Mouse (Mus musculus) lung, embryonic 14.5 days (tissue): ENCODE measurements at regions not wholly inside any gene's neighbourhood (a gene's known extent, or its start where the extent isn't known, plus 50 kb on each side); places are given as distances from the start of the nearest gene placed in this dataset.
A peak's percentile ranks its signal among the peaks of the same experiment; 100 is the strongest.

Source experiments
- ATAC-seq: fragments of 200-750 bp; cut with Nextera tagmentation; 2 replicates; pipeline ENCODE4 v1.8.0; 2017; ENCODE audit warnings: mild to moderate bottlenecking, moderate TSS enrichment, moderate library complexity; ENCODE audit not compliant: insufficient read depth
- DNase-seq: peaks from one replicate; pipeline ENCODE4 v3.0.0-alpha.2; 2015
- H3K27ac ChIP-seq: fragments of 300-500 bp; sonication (generic); 2 replicates; pipeline ENCODE4 v1.5.1; 2014; ENCODE audit warnings: low read depth, mild to moderate bottlenecking, moderate library complexity
- H3K27me3 ChIP-seq: fragments of 300-500 bp; sonication (generic); 2 replicates; pipeline ENCODE4 v1.6.1; 2014; ENCODE audit warnings: low read length, control low read depth; ENCODE audit not compliant: insufficient read depth
- H3K36me3 ChIP-seq: fragments of 300-500 bp; sonication (generic); 2 replicates; pipeline ENCODE4 v1.6.1; 2014; ENCODE audit warnings: control low read depth; ENCODE audit not compliant: insufficient read depth
- H3K4me1 ChIP-seq: fragments of 300-500 bp; sonication (generic); 2 replicates; pipeline ENCODE4 v1.6.1; 2014; ENCODE audit warnings: antibody characterized with exemption, control low read depth; ENCODE audit not compliant: insufficient read depth
- H3K4me2 ChIP-seq: fragments of 300-500 bp; sonication (generic); 2 replicates; pipeline ENCODE4 v1.6.1; 2014; ENCODE audit warnings: mild to moderate bottlenecking
- H3K4me3 ChIP-seq: fragments of 300-500 bp; sonication (generic); 2 replicates; pipeline ENCODE4 v1.5.1; 2014; ENCODE audit warnings: low read depth, low read length
- H3K9ac ChIP-seq: fragments of 300-500 bp; sonication (generic); 2 replicates; pipeline ENCODE4 v1.6.1; 2014
- H3K9me3 ChIP-seq: fragments of 300-500 bp; sonication (generic); 2 replicates; pipeline ENCODE4 v1.6.1; 2016; ENCODE audit warnings: low read depth, low read length, control low read depth
- CTCF ChIP-seq: IDR thresholded peaks from 2 replicates; pipeline ENCODE4 v1.5.1; 2016; ENCODE audit warnings: antibody characterized with exemption, low read depth
- WGBS: fragments of 180-500 bp; shearing (Covaris S2); extraction: QIAGEN DNeasy Blood & Tissue Kit; methylation state at CpG from one replicate; pipeline ENCODE4 v1.1.7; 2014; 5-methylcytosine and 5-hydroxymethylcytosine counted together

- DNase-seq (no peak), ATAC-seq (no peak)
- 72% methylated on average over 3 of the region's 3 CpGs for WGBS
- Histone ChIP-seq H3K36me3 (no peaks in the 10 kb centered on the region), H3K4me1 (no peaks in the 10 kb centered on the region), H3K27ac (no peak overlapping the region), H3K4me2 (no peak overlapping the region), H3K27me3 (no peaks in the 10 kb centered on the region), H3K4me3 (no peak overlapping the region), H3K9ac (no peak overlapping the region), H3K9me3 (no peaks in the 10 kb centered on the region)
- TF ChIP-seq CTCF, result no peak
Observed at GRCm38 (mm10) chr1:184335952-184336351, 301.9 kb upstream of the 1700056E22Rik start.

GRCm38 (mm10) chr1:184335281-184335680, 301.2 kb upstream of the 1700056E22Rik start:
- no peaks in the 10 kb centered on the region for H3K9me3 ChIP-seq
- peak; percentile 24 for DNase-seq
- no peak for ATAC-seq
- H3K9ac ChIP-seq, result no peak overlapping the region
- TF ChIP-seq CTCF, result no peak
- H3K4me1 ChIP-seq, result no peaks in the 10 kb centered on the region
- H3K4me2 ChIP-seq, result no peak overlapping the region
- H3K27ac ChIP-seq, result no peak overlapping the region
- H3K36me3 ChIP-seq, result no peaks in the 10 kb centered on the region
- no peak overlapping the region for H3K4me3 ChIP-seq
- H3K27me3 ChIP-seq, result no peaks in the 10 kb centered on the region
- 54% methylated on average over 6 of the region's 6 CpGs for WGBS

GRCm38 (mm10) chr1:184334818-184335217, 300.7 kb upstream of the 1700056E22Rik start:
- Histone ChIP-seq H3K27me3 (no peaks in the 10 kb centered on the region), H3K27ac (no peak overlapping the region), H3K9ac (no peak overlapping the region), H3K9me3 (no peaks in the 10 kb centered on the region), H3K4me3 (no peak overlapping the region), H3K4me1 (no peaks in the 10 kb centered on the region), H3K4me2 (no peak overlapping the region), H3K36me3 (no peaks in the 10 kb centered on the region)
- DNase-seq, result no peak
- 41% methylated on average over 5 of the region's 5 CpGs for WGBS
- no peak for TF ChIP-seq CTCF
- ATAC-seq, result no peak

- DNase-seq (no peak), ATAC-seq (no peak)
- no peaks in the 10 kb centered on the region for H3K36me3 ChIP-seq
- H3K9me3 ChIP-seq, result no peaks in the 10 kb centered on the region
- H3K4me2 ChIP-seq, result no peak overlapping the region
- H3K9ac ChIP-seq, result no peak overlapping the region
- no peak for TF ChIP-seq CTCF
- WGBS, result 82% methylated on average over 5 of the region's 5 CpGs
- H3K27ac ChIP-seq, result no peak overlapping the region
- H3K27me3 ChIP-seq, result no peaks in the 10 kb centered on the region
- H3K4me1 ChIP-seq, result no peaks in the 10 kb centered on the region
- H3K4me3 ChIP-seq, result no peak overlapping the region
Observed at GRCm38 (mm10) chr1:184333086-184333485, 299.0 kb upstream of the 1700056E22Rik start.

GRCm38 (mm10) chr1:184330516-184331350, 296.6 kb upstream of the 1700056E22Rik start:
- 63% methylated on average over 11 of the region's 11 CpGs for WGBS
- DNase-seq, result peak; percentile 9
- ATAC-seq, result no peak
- Histone ChIP-seq H3K4me1 (no peaks in the 10 kb centered on the region), H3K9ac (no peak overlapping the region), H3K27ac (no peak overlapping the region), H3K4me3 (no peak overlapping the region), H3K36me3 (no peaks in the 10 kb centered on the region), H3K4me2 (no peak overlapping the region), H3K9me3 (no peaks in the 10 kb centered on the region), H3K27me3 (no peaks in the 10 kb centered on the region)
- no peak for TF ChIP-seq CTCF

GRCm38 (mm10) chr1:184326191-184326590, 292.1 kb upstream of the 1700056E22Rik start:
- no peaks in the 10 kb centered on the region for H3K9me3 ChIP-seq
- no peak overlapping the region for H3K4me2 ChIP-seq
- H3K4me3 ChIP-seq, result no peak overlapping the region
- no peaks in the 10 kb centered on the region for H3K4me1 ChIP-seq
- H3K9ac ChIP-seq, result no peak overlapping the region
- 90% methylated on average over 3 of the region's 3 CpGs for WGBS
- no peak for DNase-seq
- no peak overlapping the region for H3K27ac ChIP-seq
- H3K27me3 ChIP-seq, result no peaks in the 10 kb centered on the region
- H3K36me3 ChIP-seq, result no peaks in the 10 kb centered on the region
- no peak for ATAC-seq
- no peak for TF ChIP-seq CTCF

- Histone ChIP-seq H3K27me3 (no peaks in the 10 kb centered on the region), H3K4me2 (no peak overlapping the region), H3K9ac (no peak overlapping the region), H3K36me3 (no peaks in the 10 kb centered on the region), H3K27ac (no peak overlapping the region), H3K9me3 (no peaks in the 10 kb centered on the region), H3K4me1 (no peaks in the 10 kb centered on the region), H3K4me3 (no peak overlapping the region)
- DNase-seq (no peak), ATAC-seq (no peak)
- no peak for TF ChIP-seq CTCF
- WGBS, result 72% methylated on average over 2 of the region's 2 CpGs
Observed at GRCm38 (mm10) chr1:184324234-184324633, 290.1 kb upstream of the 1700056E22Rik start.
